Mouse (Mus musculus) liver, embryonic 14.5 days (tissue): ENCODE data around the gene Rbm12.

Experiments used
- CTCF ChIP-seq: IDR thresholded peaks from 2 replicates; pipeline ENCODE4 v1.5.1; 2016; ENCODE audit warnings: antibody characterized with exemption, low read depth, control low read depth
- EP300 ChIP-seq: IDR thresholded peaks from 2 replicates; pipeline ENCODE4 v1.6.1; 2016; ENCODE audit warnings: antibody characterized with exemption, low read depth

- no peak for TF ChIP-seq CTCF
- no peak for TF ChIP-seq EP300
Observed at GRCm38 (mm10) chr2:156119566-156119965, 7.8 kb upstream of the Rbm12 start.
